Mouse (Mus musculus) heart, postnatal 0 days (tissue): ENCODE results near the gene Syt2. TPM values are rescaled to one million over a fixed set of nuclear protein-coding genes. Genes with fewer than 3 reads are reported as not detected.

Source experiments
- ATAC-seq: fragments of 200-750 bp; cut with Nextera tagmentation; 2 replicates; pipeline ENCODE4 v1.8.0; 2017; ENCODE audit warnings: low read depth, moderate number of reproducible peaks, moderate library complexity; ENCODE audit not compliant: insufficient read depth
- DNase-seq: peaks from one replicate; pipeline ENCODE4 v3.0.0-alpha.2; 2016; ENCODE audit warnings: low spot score
- H3K27ac ChIP-seq: fragments of 300-500 bp; sonication (generic); 2 replicates; pipeline ENCODE4 v1.5.1; 2014; ENCODE audit warnings: low read depth, mild to moderate bottlenecking
- H3K27me3 ChIP-seq: fragments of 300-500 bp; sonication (generic); 2 replicates; pipeline ENCODE4 v1.6.1; 2014; ENCODE audit warnings: low read length, mixed read lengths; ENCODE audit not compliant: control insufficient read depth, insufficient read depth
- H3K36me3 ChIP-seq: fragments of 300-500 bp; sonication (generic); replicated peaks from 2 replicates; pipeline ENCODE4 v1.6.1; 2014; ENCODE audit warnings: low read length, mixed read lengths; ENCODE audit not compliant: control insufficient read depth, insufficient read depth
- H3K4me1 ChIP-seq: fragments of 300-500 bp; sonication (generic); 2 replicates; pipeline ENCODE4 v1.6.1; 2014; ENCODE audit warnings: antibody characterized with exemption; ENCODE audit not compliant: control insufficient read depth, insufficient read depth
- H3K4me2 ChIP-seq: fragments of 300-500 bp; sonication (generic); 2 replicates; pipeline ENCODE4 v1.6.1; 2014; ENCODE audit warnings: low read depth, mild to moderate bottlenecking, low read length, moderate library complexity
- H3K4me3 ChIP-seq: fragments of 300-500 bp; sonication (generic); 2 replicates; pipeline ENCODE4 v1.5.1; 2014; ENCODE audit warnings: low read depth, low read length
- H3K9ac ChIP-seq: fragments of 300-500 bp; sonication (generic); replicated peaks from 2 replicates; pipeline ENCODE4 v1.6.1; 2014; ENCODE audit warnings: low read depth, low read length, mixed read lengths
- H3K9me3 ChIP-seq: fragments of 300-500 bp; sonication (generic); replicated peaks from 2 replicates; pipeline ENCODE4 v1.6.1; 2016; ENCODE audit warnings: low read length; ENCODE audit not compliant: control insufficient read depth
- CTCF ChIP-seq: IDR thresholded peaks from 2 replicates; pipeline ENCODE4 v1.5.1; 2016; ENCODE audit warnings: antibody characterized with exemption, control low read depth, low read depth
- EP300 ChIP-seq: IDR thresholded peaks from 2 replicates; pipeline ENCODE4 v1.6.1; 2016; ENCODE audit warnings: antibody characterized with exemption, low read depth
- WGBS: fragments of 180-500 bp; shearing (Covaris S2); extraction: QIAGEN DNeasy Blood & Tissue Kit; methylation state at CpG from one replicate; pipeline ENCODE4 v1.1.7; 2014; 5-methylcytosine and 5-hydroxymethylcytosine counted together
- polyA plus RNA-seq: library from polyadenylated mRNA; unstranded; fragments of >200 nt; fragmentation: Nextera tagmentation; extraction: Ambion mirVana; gene quantifications from 2 replicates; pipeline ENCODE4 v1.2.1, GENCODE M21; 2015
- total RNA-seq: library from RNA; depleted of rRNA; stranded (reverse); fragments of >200 nt; gene quantifications from 2 replicates; pipeline ENCODE4 v1.2.3, GENCODE M21; 2014; ENCODE audit warnings: low replicate concordance

The Syt2 gene
- total and polyA plus RNA-seq, 2 experiments from 2014 or later = 0.03 to 0.53 TPM

DNA sequence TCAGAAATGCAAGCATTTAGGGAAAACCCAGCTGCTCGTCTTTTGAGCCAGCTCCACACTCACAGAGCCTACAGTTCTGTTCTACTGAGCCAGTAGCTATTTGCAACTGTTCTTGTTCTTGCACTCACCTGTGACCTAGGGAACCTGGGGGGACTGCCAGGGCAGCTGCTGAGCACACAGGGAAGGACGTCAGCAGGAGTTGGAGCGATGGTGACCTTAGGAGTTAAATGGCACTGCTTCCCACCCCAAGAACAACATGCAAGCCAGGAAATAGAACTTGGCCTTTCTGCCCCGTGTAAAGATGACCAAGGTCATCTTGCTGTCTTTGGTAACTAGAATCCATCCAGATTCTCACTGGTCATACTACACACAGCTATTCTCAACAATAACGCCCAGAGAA lies 114.2 kb downstream of the Syt2 start:
- Histone ChIP-seq H3K4me1 (no peaks in the 10 kb centered on the region), H3K36me3 (peaks cover 41% of the 10 kb centered on the region), H3K9me3 (no peaks in the 10 kb centered on the region), H3K9ac (no peak overlapping the region), H3K4me3 (no peak overlapping the region), H3K27me3 (no peaks in the 10 kb centered on the region), H3K4me2 (no peak overlapping the region), H3K27ac (no peak overlapping the region)
- DNase-seq (no peak), ATAC-seq (no peak)
- TF ChIP-seq EP300 (no peak), CTCF (no peak)
- whole genome bisulfite sequencing = 72% methylated on average over 5 of the region's 5 CpGs

- DNase-seq (no peak), ATAC-seq (no peak)
- H3K4me3 ChIP-seq = no peak overlapping the region
- H3K9me3 ChIP-seq = no peaks in the 10 kb centered on the region
- H3K27ac ChIP-seq = no peak overlapping the region
- WGBS = 73% methylated on average over 7 of the region's 7 CpGs
- H3K4me2 ChIP-seq = no peak overlapping the region
- no peaks in the 10 kb centered on the region for H3K4me1 ChIP-seq
- H3K27me3 ChIP-seq = no peaks in the 10 kb centered on the region
- no peak for TF ChIP-seq EP300
- no peak for TF ChIP-seq CTCF
- peaks cover 47% of the 10 kb centered on the region for H3K36me3 ChIP-seq
- H3K9ac ChIP-seq = no peak overlapping the region
Observed at GRCm38 (mm10) chr1:134761534-134761933, 115.1 kb downstream of the Syt2 start.

- Histone ChIP-seq H3K36me3 (peaks cover 57% of the 10 kb centered on the region), H3K27me3 (no peaks in the 10 kb centered on the region), H3K4me3 (no peak overlapping the region), H3K9ac (no peak overlapping the region), H3K9me3 (no peaks in the 10 kb centered on the region), H3K4me2 (no peak overlapping the region), H3K4me1 (no peaks in the 10 kb centered on the region), H3K27ac (no peak overlapping the region)
- TF ChIP-seq CTCF (no peak), EP300 (no peak)
- DNase-seq = no peak
- ATAC-seq = no peak
- 93% methylated on average over 4 of the region's 4 CpGs for WGBS
Observed at GRCm38 (mm10) chr1:134763250-134763649, 116.8 kb downstream of the Syt2 start.

DNA sequence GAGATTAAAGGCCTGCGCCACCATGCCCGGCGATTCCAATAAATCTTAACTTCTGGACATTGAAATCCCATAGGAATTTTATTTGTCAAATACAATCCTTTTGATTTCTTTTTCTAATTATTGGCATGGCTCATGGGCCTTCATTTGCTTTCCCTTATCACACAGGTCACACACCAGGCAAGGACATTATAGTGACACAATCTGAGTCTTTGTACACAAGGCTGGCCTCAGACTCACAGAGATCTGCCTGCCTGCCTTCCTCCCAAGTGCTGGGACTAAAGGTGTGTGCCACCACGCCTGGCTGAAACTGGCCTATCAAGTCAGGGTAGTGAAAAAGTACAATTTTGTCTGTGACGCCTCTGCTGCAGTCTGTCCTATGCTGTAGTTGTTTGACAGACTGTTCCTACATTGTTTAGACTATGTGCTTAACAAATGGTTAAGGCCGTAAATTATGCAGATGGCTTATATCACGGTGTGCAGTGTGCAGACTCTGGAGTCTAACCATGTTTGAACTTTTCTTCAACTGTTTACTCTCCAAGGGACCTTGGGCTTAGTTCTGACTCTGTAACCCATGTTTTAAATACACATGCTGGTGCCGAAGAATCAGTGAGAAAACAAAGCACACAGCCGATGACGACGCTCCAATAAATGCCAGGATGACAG lies 117.4 kb downstream of the Syt2 start:
- no peaks in the 10 kb centered on the region for H3K4me1 ChIP-seq
- 83% methylated on average over 11 of the region's 11 CpGs for WGBS
- TF ChIP-seq EP300 = no peak
- TF ChIP-seq CTCF = no peak
- H3K27me3 ChIP-seq = no peaks in the 10 kb centered on the region
- H3K36me3 ChIP-seq = peaks cover 59% of the 10 kb centered on the region
- no peak overlapping the region for H3K27ac ChIP-seq
- ATAC-seq = no peak
- H3K9ac ChIP-seq = no peak overlapping the region
- no peaks in the 10 kb centered on the region for H3K9me3 ChIP-seq
- no peak overlapping the region for H3K4me3 ChIP-seq
- H3K4me2 ChIP-seq = no peak overlapping the region
- DNase-seq = no peak

GRCm38 (mm10) chr1:134764831-134765458 lies 118.5 kb downstream of the Syt2 start:
- Histone ChIP-seq H3K36me3 (peaks cover 59% of the 10 kb centered on the region), H3K4me3 (no peak overlapping the region), H3K27ac (peak overlapping the region; percentile 12), H3K9me3 (no peaks in the 10 kb centered on the region), H3K9ac (no peak overlapping the region), H3K4me2 (no peak overlapping the region), H3K27me3 (no peaks in the 10 kb centered on the region), H3K4me1 (no peaks in the 10 kb centered on the region)
- ATAC-seq (peak; percentile 20; the same call in 1 of the 2 replicates), DNase-seq (no peak)
- TF ChIP-seq CTCF = no peak
- no peak for TF ChIP-seq EP300
- WGBS = 74% methylated on average over 7 of the region's 7 CpGs

GRCm38 (mm10) chr1:134766448-134766847 lies 120.0 kb downstream of the Syt2 start:
- H3K4me2 ChIP-seq = no peak overlapping the region
- H3K36me3 ChIP-seq = peaks cover 62% of the 10 kb centered on the region
- H3K4me1 ChIP-seq = peaks cover 3% of the 10 kb centered on the region; the same call in 1 of the 2 replicates
- no peaks in the 10 kb centered on the region for H3K27me3 ChIP-seq
- no peaks in the 10 kb centered on the region for H3K9me3 ChIP-seq
- DNase-seq (no peak), ATAC-seq (no peak)
- H3K27ac ChIP-seq = no peak overlapping the region
- no peak for TF ChIP-seq CTCF
- no peak for TF ChIP-seq EP300
- H3K4me3 ChIP-seq = no peak overlapping the region
- WGBS = 85% methylated on average over 4 of the region's 4 CpGs
- no peak overlapping the region for H3K9ac ChIP-seq
